Mouse (Mus musculus) CH12.LX (cell line): Measurements from ENCODE around the gene Vsig10l. TPM values are rescaled to one million over a fixed set of nuclear protein-coding genes. Genes with fewer than 3 reads are reported as not detected.

Source experiments
- DNase-seq: peaks from one replicate; pipeline ENCODE4 v3.0.0-alpha.2; 2013; ENCODE audit errors: extremely low read depth
- H3K27ac ChIP-seq: 2 replicates; pipeline ENCODE4 v1.5.1; 2012; ENCODE audit warnings: low read depth, mild to moderate bottlenecking, control low read depth, moderate library complexity; ENCODE audit not compliant: insufficient read depth
- H3K27me3 ChIP-seq: replicated peaks from 2 replicates; pipeline ENCODE3; 2012; ENCODE audit warnings: inconsistent platforms
- H3K36me3 ChIP-seq, 2 experiments: replicated peaks in 1 of 2; 2 replicates each; pipeline versions ENCODE3 to v1.6.1; 2012; ENCODE audit warnings: inconsistent platforms in 1 of 2, low read length in 1 of 2, mild to moderate bottlenecking in 1 of 2, mixed read lengths in 1 of 2, moderate library complexity in 1 of 2; ENCODE audit not compliant: control insufficient read depth in 1 of 2, insufficient read depth in 1 of 2
- H3K4me1 ChIP-seq, 2 experiments: 2 replicates each; pipeline ENCODE4 v1.6.1; 2012; ENCODE audit warnings: inconsistent platforms in 1 of 2, moderate library complexity in 1 of 2; ENCODE audit not compliant: insufficient read depth in 2 of 2, control insufficient read depth in 1 of 2
- H3K4me2 ChIP-seq: 2 replicates; pipeline ENCODE4 v1.6.1; 2012; ENCODE audit warnings: low read depth, mild to moderate bottlenecking, control low read depth; ENCODE audit not compliant: poor library complexity, insufficient read depth, severe bottlenecking
- H3K4me3 ChIP-seq, 3 experiments: fragments of 150-350 bp in 1 of 3; sonication (generic) in 1 of 3; replicated peaks in 1 of 3; 2 replicates each; pipeline versions ENCODE3 to v1.5.1; 2011 to 2012; ENCODE audit warnings: low read depth in 2 of 3, low read length in 2 of 3, mild to moderate bottlenecking in 2 of 3, moderate library complexity in 2 of 3, control low read depth in 1 of 3, improper control_type of control experiment in 1 of 3, inconsistent platforms in 1 of 3, mixed read lengths in 1 of 3; ENCODE audit not compliant: poor library complexity in 1 of 3
- H3K79me2 ChIP-seq: replicated peaks from 2 replicates; pipeline ENCODE4 v1.6.1; 2012; ENCODE audit warnings: mild to moderate bottlenecking, moderate library complexity; ENCODE audit not compliant: control insufficient read depth, poor library complexity, insufficient read depth, severe bottlenecking; ENCODE audit errors: extremely low read depth
- H3K9ac ChIP-seq: 2 replicates; pipeline ENCODE4 v1.6.1; 2012; ENCODE audit warnings: low read depth, mild to moderate bottlenecking, control low read depth, moderate library complexity; ENCODE audit not compliant: insufficient read depth
- H3K9me3 ChIP-seq: replicated peaks from 2 replicates; pipeline ENCODE3; 2012; ENCODE audit warnings: low read length, inconsistent platforms, mixed read lengths
- BHLHE40 ChIP-seq: IDR thresholded peaks from 2 replicates; pipeline ENCODE4 v1.6.1; 2011; ENCODE audit warnings: mild to moderate bottlenecking, low read depth, low read length, improper control_type of control experiment
- CHD1 ChIP-seq: IDR thresholded peaks from 2 replicates; pipeline ENCODE4 v1.6.1; 2012; ENCODE audit warnings: low read depth, low read length, improper control_type of control experiment, inconsistent platforms
- CHD2 ChIP-seq: IDR thresholded peaks from 2 replicates; pipeline ENCODE4 v1.6.1; 2011; ENCODE audit warnings: low read length, improper control_type of control experiment
- CTCF ChIP-seq, 2 experiments: IDR thresholded peaks in 1 of 2; conservative IDR thresholded peaks in 1 of 2; 2 replicates each; pipeline ENCODE4 v1.5.1; 2011 to 2012; ENCODE audit warnings: low read depth in 2 of 2, low read length in 2 of 2, improper control_type of control experiment in 1 of 2, inconsistent platforms in 1 of 2, mild to moderate bottlenecking in 1 of 2, moderate library complexity in 1 of 2
- EP300 ChIP-seq: IDR thresholded peaks from 2 replicates; pipeline ENCODE4 v1.6.1; 2011; ENCODE audit warnings: low read length, improper control_type of control experiment
- GABPA ChIP-seq: IDR thresholded peaks from 2 replicates; pipeline ENCODE4 v1.6.1; 2012; ENCODE audit warnings: low read depth, low read length, improper control_type of control experiment, inconsistent platforms; ENCODE audit not compliant: insufficient replicate concordance
- HCFC1 ChIP-seq: IDR thresholded peaks from 2 replicates; pipeline ENCODE4 v1.6.1; 2012; ENCODE audit warnings: low read depth, mild to moderate bottlenecking, inconsistent platforms, low read length, improper control_type of control experiment
- JUND ChIP-seq: conservative IDR thresholded peaks from 2 replicates; pipeline ENCODE4 v1.6.1; 2011; ENCODE audit warnings: low read depth, low read length, improper control_type of control experiment
- KAT2A ChIP-seq: IDR thresholded peaks from 2 replicates; pipeline ENCODE4 v1.6.1; 2012; ENCODE audit warnings: low read length, improper control_type of control experiment, inconsistent platforms; ENCODE audit not compliant: insufficient replicate concordance
- MAFK ChIP-seq: IDR thresholded peaks from 2 replicates; pipeline ENCODE4 v1.6.1; 2011; ENCODE audit warnings: low read length, improper control_type of control experiment; ENCODE audit not compliant: insufficient replicate concordance
- MAX ChIP-seq: IDR thresholded peaks from 2 replicates; pipeline ENCODE4 v1.6.1; 2011; ENCODE audit warnings: low read length, improper control_type of control experiment
- MXI1 ChIP-seq: IDR thresholded peaks from 2 replicates; pipeline ENCODE4 v1.6.1; 2011; ENCODE audit warnings: mild to moderate bottlenecking, low read depth, low read length, improper control_type of control experiment
- MYC ChIP-seq: IDR thresholded peaks from 2 replicates; pipeline ENCODE4 v1.6.1; 2011; ENCODE audit warnings: low read depth, mild to moderate bottlenecking, improper control_type of control experiment, low read length
- NELFE ChIP-seq: IDR thresholded peaks from 2 replicates; pipeline ENCODE4 v1.6.1; 2011; ENCODE audit warnings: low read depth, low read length, improper control_type of control experiment
- POLR2A ChIP-seq: IDR thresholded peaks from 2 replicates; pipeline ENCODE4 v1.6.1; 2011; ENCODE audit warnings: low read depth, mild to moderate bottlenecking, improper control_type of control experiment, low read length
- RAD21 ChIP-seq: IDR thresholded peaks from 2 replicates; pipeline ENCODE4 v1.6.1; 2011; ENCODE audit warnings: low read depth, mild to moderate bottlenecking, low read length, improper control_type of control experiment, moderate library complexity
- RCOR1 ChIP-seq: conservative IDR thresholded peaks from 2 replicates; pipeline ENCODE4 v1.6.1; 2012; ENCODE audit warnings: low read depth, mild to moderate bottlenecking, inconsistent platforms, low read length, improper control_type of control experiment
- SIN3A ChIP-seq: IDR thresholded peaks from 2 replicates; pipeline ENCODE4 v1.6.1; 2012; ENCODE audit warnings: low read length, improper control_type of control experiment, inconsistent platforms
- SMC3 ChIP-seq: IDR thresholded peaks from 2 replicates; pipeline ENCODE4 v1.6.1; 2011; ENCODE audit warnings: low read depth, low read length, improper control_type of control experiment
- TBP ChIP-seq: conservative IDR thresholded peaks from 2 replicates; pipeline ENCODE4 v1.6.1; 2011; ENCODE audit warnings: low read depth, low read length, improper control_type of control experiment
- TCF12 ChIP-seq: IDR thresholded peaks from 2 replicates; pipeline ENCODE4 v1.6.1; 2014; ENCODE audit warnings: low read depth, mild to moderate bottlenecking, inconsistent platforms, low read length, improper control_type of control experiment
- UBTF ChIP-seq: IDR thresholded peaks from 2 replicates; pipeline ENCODE4 v1.6.1; 2012; ENCODE audit warnings: low read depth, mild to moderate bottlenecking, inconsistent platforms, low read length, improper control_type of control experiment, moderate library complexity
- ZMIZ1 ChIP-seq: IDR thresholded peaks from 2 replicates; pipeline ENCODE4 v1.6.1; 2012; ENCODE audit warnings: low read depth, mild to moderate bottlenecking, inconsistent platforms, low read length, improper control_type of control experiment
- ZNF384 ChIP-seq: IDR thresholded peaks from 2 replicates; pipeline ENCODE4 v1.6.1; 2012; ENCODE audit warnings: low read depth, low read length, improper control_type of control experiment, inconsistent platforms
- dilution Hi-C: fragments of 300-500 bp; cut with MboI; formaldehyde crosslinking; loops from 2 replicates; pipeline ENCODE4 v1.14.3; 2020; ENCODE audit warnings: low sequenced_read_pairs; ENCODE audit not compliant: extremely low pct_unique_long_range_greater_than_20kb, extremely low pct_ligation_motif_present
- in situ Hi-C: fragments of 300-500 bp; cut with MboI; formaldehyde crosslinking; loops from 3 replicates; pipeline ENCODE4 v1.14.3; 2019; ENCODE audit warnings: low sequenced_read_pairs, low pct_ligation_motif_present, low pct_unique_long_range_greater_than_20kb, mixed read lengths
- polyA plus RNA-seq: library from polyadenylated mRNA; unstranded; fragments of >175 nt; gene quantifications from 2 replicates; pipeline ENCODE4 v1.2.1, GENCODE M21; 2012; ENCODE audit warnings: low read depth; ENCODE audit not compliant: insufficient read length
- total RNA-seq, 2 experiments: library from RNA; depleted of rRNA; stranded (reverse); fragments of 300-350 nt in 1 of 2; fragments of >200 nt in 1 of 2; gene quantifications; 2 replicates each; pipeline ENCODE4 v1.2.3; 2012 to 2014

Vsig10l gene
- total and polyA plus RNA-seq, 3 experiments = 0.12 to 0.99 (median 0.17) TPM

GRCm38 (mm10) chr7:43427406-43427805 is 35.5 kb upstream of the Vsig10l start, which contains the start of gene Lim2:
Lim2 (plus strand) TSS chr7:43427670.
- in situ Hi-C loops = loop anchor here (10.0 kb wide), 1 partner anchor 73 kb away; the partner anchor contains the start of gene Siglecf
- no peak for TF ChIP-seq RCOR1
- no peak for TF ChIP-seq SMC3
- no peak for TF ChIP-seq KAT2A
- TF ChIP-seq MAX = no peak
- TF ChIP-seq HCFC1 = no peak
- no peak for TF ChIP-seq RAD21
- no peak for TF ChIP-seq NELFE
- no peak for TF ChIP-seq CHD1
- TF ChIP-seq UBTF = no peak
- TF ChIP-seq MYC = no peak
- no peak for TF ChIP-seq BHLHE40

GRCm38 (mm10) chr7:43429500-43429899 is 33.5 kb upstream of the Vsig10l start:
- Histone ChIP-seq H3K4me1 (peaks cover 0 to 3% of the 10 kb centered on the region in 2 experiments; a peak in 1 of 4 replicates), H3K79me2 (no peaks in the 10 kb centered on the region), H3K4me2 (no peak overlapping the region), H3K27ac (no peak overlapping the region), H3K9me3 (peaks cover 11% of the 10 kb centered on the region), H3K4me3 (no peak overlapping the region), H3K9ac (no peak overlapping the region), H3K27me3 (peaks cover 4% of the 10 kb centered on the region), H3K36me3 (no peaks in the 10 kb centered on the region)
- in situ Hi-C loops (loop anchor here (10.0 kb wide), 1 partner anchor 75 kb away; the partner anchor contains the start of gene Siglecf), dilution Hi-C loops (no loop called here)
- DNase-seq = no peak
- TF ChIP-seq HCFC1 (no peak), CHD1 (no peak), RCOR1 (no peak), SIN3A (no peak), ZNF384 (no peak), JUND (no peak), MAX (no peak), ZMIZ1 (no peak), TBP (no peak), CHD2 (no peak), BHLHE40 (no peak), KAT2A (no peak), POLR2A (no peak), RAD21 (no peak), GABPA (no peak), CTCF (conservative IDR thresholded peaks at IDR 0.05 in 1 of 2, IDR thresholded peaks at IDR 0.05 in 1 of 2; ENCODE audit: low read depth in 2 of 2, low read length in 2 of 2) (no peak), MXI1 (no peak), TCF12 (no peak), MAFK (no peak), EP300 (no peak)
- TF ChIP-seq, all 38 proteins: peak for 0

More at GRCm38 (mm10) chr7:43427406-43427805, 35.5 kb upstream of the Vsig10l start, which contains the start of gene Lim2:
- dilution Hi-C loops = no loop called here
- H3K4me2 ChIP-seq = no peak within 1 kb of the TSS
- peaks cover 3 to 21% of the 10 kb centered on the region in 2 experiments; a peak in 2 of 4 replicates for H3K4me1 ChIP-seq
- H3K9me3 ChIP-seq = peaks cover 11% of the 10 kb centered on the region
- H3K9ac ChIP-seq = no peak within 1 kb of the TSS
- no peak within 1 kb of the TSS for H3K27ac ChIP-seq
- H3K4me3 ChIP-seq = no peak within 1 kb of the TSS
- no peak for DNase-seq
- H3K79me2 ChIP-seq = no peaks in the 10 kb centered on the region
- no peaks in the 10 kb centered on the region for H3K36me3 ChIP-seq
- no peaks in the 10 kb centered on the region for H3K27me3 ChIP-seq
